Mouse (Mus musculus): ENCODE results near the gene Minpp1.

DNA sequence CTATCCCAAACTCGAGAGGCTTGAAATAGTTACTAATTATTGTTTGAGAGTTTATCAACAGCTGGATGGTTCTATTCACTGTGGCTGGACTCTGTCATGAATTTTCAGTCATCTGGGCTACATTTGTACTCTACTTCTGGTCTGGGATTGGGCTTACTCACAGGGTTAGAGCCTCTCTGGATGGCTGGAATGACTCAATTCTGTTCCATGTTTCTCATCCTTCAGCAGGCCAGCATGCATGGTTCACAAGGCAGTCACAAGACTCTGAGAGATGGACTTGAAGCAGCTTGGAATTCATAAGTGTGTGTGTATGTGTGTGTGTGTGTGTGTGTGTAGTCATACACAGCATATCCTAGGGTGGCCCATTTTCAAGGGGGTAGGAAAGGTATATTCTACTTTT, 66.5 kb downstream of the Minpp1 start:
- TF ChIP-seq CTCF (IDR thresholded peaks at IDR 0.05; ENCODE audit: low read depth, low read length) (no peak), POLR2A (IDR thresholded peaks at IDR 0.05; ENCODE audit: extremely low read depth, insufficient read depth, low read length) (no peak)

All from liver, adult 2 months (tissue).